Mouse (Mus musculus): ENCODE measurements around the gene Ascl3.

DNA sequence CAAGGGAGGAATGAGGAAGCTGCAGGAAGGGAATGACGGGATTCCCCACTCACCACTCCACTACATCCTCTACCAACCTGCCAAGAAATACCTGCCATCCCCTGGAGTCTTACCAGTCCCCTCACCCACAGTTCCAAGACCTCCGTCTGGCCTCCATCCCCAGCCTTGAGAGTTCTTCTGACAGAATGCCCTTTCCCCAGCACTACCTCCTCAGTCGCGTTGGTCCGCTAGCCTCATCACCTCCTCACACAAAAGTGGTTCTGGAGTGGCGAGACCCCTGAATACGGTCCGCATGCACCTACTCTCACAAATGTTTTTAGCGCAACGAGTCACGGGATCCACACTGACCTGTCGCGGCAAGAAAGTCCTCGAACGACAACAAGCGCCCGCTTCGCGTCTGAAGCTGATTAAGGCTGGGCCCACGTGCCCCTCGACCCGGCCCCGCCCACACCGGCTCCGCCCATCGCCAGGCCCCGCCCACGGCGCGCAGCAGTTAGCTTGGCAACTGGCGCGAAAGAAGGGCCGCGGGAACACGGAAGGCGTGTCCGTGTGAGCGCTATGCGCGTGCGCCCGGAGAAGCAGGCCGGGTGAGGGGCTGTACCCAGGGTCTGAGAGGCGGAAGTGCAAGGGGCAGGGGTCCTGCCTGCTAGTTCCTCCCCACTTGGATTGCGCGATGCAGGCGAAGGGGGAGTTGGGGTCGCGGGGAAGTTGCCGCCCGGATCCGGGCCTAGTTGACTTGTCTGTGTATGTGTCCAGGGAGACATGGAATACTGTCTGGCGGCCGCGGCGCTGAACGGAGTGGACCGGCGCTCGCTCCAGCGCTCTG is 28.1 kb downstream of the Ascl3 start, which contains the start of the genes St5 and Akip1:
- no peak for TF ChIP-seq FLI1 (IDR thresholded peaks at IDR 0.05; ENCODE audit: low read length)
- no peak for TF ChIP-seq GATA1 (IDR thresholded peaks at IDR 0.05; ENCODE audit: borderline replicate concordance, low read length)

Data from megakaryocyte, embryonic 14.5 days (primary cell).